Mouse (Mus musculus): Measurements from ENCODE around the gene Foxk1.

Gene Foxk1

DNA sequence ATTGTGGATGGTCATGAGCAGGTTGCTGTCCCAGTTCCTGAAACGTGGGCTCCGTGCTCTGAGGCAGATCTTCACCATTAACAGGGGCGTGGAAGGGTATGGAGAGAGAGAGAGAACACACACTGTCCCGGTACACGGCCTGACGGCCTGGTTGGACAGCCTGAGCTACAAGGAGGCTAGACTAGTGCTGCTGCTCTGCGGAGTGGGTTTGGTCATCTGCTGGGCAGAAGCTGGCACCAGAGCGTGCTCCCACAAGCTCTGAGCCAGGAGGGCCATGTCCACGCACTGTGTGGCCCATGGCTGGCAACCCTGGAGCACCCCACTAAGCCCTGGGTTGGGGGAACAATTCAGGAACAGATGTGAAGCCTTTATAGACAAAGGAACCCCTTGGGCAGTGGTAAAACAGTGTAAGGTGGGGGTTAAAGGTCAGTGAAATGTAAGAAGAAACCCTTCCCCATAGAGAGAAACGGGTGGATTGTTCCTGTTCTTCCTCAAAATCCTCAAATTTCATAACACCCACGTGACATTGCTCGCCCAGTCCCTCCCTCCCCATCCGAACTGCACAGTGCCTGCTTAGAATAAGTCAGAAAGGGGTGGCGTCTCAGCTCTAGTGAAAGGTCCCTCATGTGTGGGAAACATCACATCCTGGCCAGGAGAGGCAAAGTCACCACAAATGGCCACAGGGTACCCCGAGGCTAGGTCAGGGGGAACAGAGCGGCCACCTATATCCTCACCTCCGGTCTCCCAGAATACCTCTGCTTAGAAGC lies 57.7 kb downstream of the Foxk1 start:
- in situ Hi-C loops (cut with MboI; ENCODE audit: low pct_unique_long_range_greater_than_20kb in 1 of 2, low sequenced_read_pairs in 2 of 2, unreplicated experiment in 1 of 2): no loop called here

GRCm38 (mm10) chr5:142459834-142460233 lies 58.5 kb downstream of the Foxk1 start:
- in situ Hi-C loops (cut with MboI; ENCODE audit: low pct_unique_long_range_greater_than_20kb in 1 of 2, low sequenced_read_pairs in 2 of 2, unreplicated experiment in 1 of 2): no loop called here

DNA sequence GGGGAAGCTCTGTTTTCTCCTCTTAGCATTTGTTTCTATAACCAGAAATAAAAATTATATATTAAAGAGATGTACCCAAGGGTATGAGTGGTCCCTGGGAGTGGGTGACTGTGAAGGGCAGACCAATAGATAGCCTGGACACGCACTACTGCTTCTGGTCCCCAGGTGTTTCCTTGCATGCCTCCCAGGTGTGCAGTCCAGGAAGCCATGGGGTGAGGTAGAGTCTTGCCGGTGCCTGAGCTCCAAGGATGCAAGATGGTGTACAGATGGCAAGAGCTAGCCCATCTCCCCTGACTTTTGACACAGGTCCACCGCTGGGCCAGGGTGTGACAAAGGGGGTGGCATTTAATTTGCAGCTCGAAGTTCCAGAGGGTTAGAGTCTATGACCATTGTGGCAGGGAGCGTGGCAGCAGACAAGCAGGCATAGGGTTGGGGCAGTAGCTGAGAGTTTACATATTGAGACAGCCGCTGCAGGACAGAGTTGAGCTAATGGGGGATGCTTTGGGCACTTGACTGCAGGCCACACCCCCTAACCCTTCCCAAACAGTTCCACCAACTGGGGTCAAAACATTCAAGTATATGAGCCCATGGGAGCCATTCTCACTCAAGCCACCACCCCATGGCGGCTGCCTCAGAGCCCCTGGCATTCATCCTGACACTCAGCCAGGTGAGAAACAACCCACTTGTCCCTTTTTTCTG lies 60.8 kb downstream of the Foxk1 start:
- in situ Hi-C loops (cut with MboI; ENCODE audit: low pct_unique_long_range_greater_than_20kb in 1 of 2, low sequenced_read_pairs in 2 of 2, unreplicated experiment in 1 of 2): no loop called here

DNA sequence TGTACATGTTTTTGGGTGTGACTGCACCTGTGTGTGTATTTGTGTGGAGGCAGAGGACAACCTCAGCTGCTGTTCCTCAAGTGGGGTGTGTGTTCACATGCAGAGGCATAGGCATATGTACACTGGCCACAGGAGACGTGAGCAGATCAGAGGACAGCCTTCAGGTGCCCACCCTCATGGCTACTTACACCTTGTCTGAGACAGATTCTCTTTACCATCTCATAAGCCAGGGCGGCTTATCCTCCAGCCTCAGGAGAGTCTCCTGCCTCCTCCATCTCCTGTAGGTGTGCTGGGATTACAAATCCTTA lies 61.3 kb downstream of the Foxk1 start:
- in situ Hi-C loops (cut with MboI; ENCODE audit: low pct_unique_long_range_greater_than_20kb in 1 of 2, low sequenced_read_pairs in 2 of 2, unreplicated experiment in 1 of 2): no loop called here

DNA sequence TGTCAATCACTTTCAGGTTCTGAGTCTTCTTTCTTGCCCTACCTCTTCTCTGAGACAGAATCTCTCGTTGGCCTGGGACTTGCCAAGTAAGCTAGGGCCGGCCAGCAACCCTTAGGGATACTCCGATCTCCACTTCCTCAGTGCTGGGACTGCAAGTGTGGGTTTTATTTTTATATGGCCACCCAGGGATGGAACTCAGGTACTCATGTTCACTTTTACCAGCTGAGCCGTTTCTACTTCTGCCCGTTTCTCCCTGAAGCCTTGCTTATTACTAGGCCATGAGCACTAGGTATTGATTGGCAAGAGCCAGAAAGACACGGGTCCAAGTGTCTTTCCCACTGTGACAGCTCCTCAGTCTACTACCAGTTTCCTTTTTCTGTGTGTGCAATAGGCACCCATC lies 61.7 kb downstream of the Foxk1 start:
- in situ Hi-C loops (cut with MboI; ENCODE audit: low pct_unique_long_range_greater_than_20kb in 1 of 2, low sequenced_read_pairs in 2 of 2, unreplicated experiment in 1 of 2): no loop called here

- in situ Hi-C loops (cut with MboI; ENCODE audit: low pct_unique_long_range_greater_than_20kb in 1 of 2, low sequenced_read_pairs in 2 of 2, unreplicated experiment in 1 of 2): no loop called here
These were observed 62.5 kb downstream of the Foxk1 start, which contains the start of gene Ap5z1 for GRCm38 (mm10) chr5:142463461-142464454. Gene Ap5z1, plus strand, starts transcription at chr5:142463944.

GRCm38 (mm10) chr5:142468375-142468774 lies 67.1 kb downstream of the Foxk1 start:
- in situ Hi-C loops (cut with MboI; ENCODE audit: low pct_unique_long_range_greater_than_20kb in 1 of 2, low sequenced_read_pairs in 2 of 2, unreplicated experiment in 1 of 2): no loop called here

DNA sequence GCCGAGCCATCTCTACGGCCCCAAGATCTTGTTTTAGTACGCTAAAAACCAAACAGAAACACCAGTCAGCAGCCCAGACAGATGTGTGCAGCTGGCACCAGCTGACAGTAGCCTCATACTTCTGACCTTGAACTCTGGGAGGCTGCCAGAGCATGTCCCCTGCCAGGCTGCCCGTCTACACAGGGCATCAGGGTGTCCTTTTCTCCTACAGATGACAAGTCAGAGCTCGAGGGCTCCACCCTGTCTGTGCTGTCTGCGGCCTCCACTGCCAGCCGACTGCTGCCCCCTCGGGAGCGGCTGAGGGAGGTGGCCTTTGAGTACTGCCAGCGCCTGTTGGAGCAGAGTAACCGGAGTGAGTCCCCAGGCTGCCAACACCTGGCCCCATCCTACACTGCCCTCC lies 68.5 kb downstream of the Foxk1 start:
- in situ Hi-C loops (cut with MboI; ENCODE audit: low pct_unique_long_range_greater_than_20kb in 1 of 2, low sequenced_read_pairs in 2 of 2, unreplicated experiment in 1 of 2): no loop called here

- in situ Hi-C loops (cut with MboI; ENCODE audit: low pct_unique_long_range_greater_than_20kb in 1 of 2, low sequenced_read_pairs in 2 of 2, unreplicated experiment in 1 of 2): no loop called here
These were observed 72.4 kb downstream of the Foxk1 start for GRCm38 (mm10) chr5:142473696-142474095.

GRCm38 (mm10) chr5:142475669-142476068 lies 74.4 kb downstream of the Foxk1 start:
- in situ Hi-C loops (cut with MboI; ENCODE audit: low pct_unique_long_range_greater_than_20kb in 1 of 2, low sequenced_read_pairs in 2 of 2, unreplicated experiment in 1 of 2): loop anchor here in 1 of 2 experiments (25.0 kb wide), 1 partner anchor 387 kb away; no protein-coding TSS in a partner anchor

- in situ Hi-C loops (cut with MboI; ENCODE audit: low pct_unique_long_range_greater_than_20kb in 1 of 2, low sequenced_read_pairs in 2 of 2, unreplicated experiment in 1 of 2): loop anchor here in 1 of 2 experiments (25.0 kb wide), 1 partner anchor 385 kb away; no protein-coding TSS in a partner anchor
These were observed 76.0 kb downstream of the Foxk1 start for GRCm38 (mm10) chr5:142477346-142477745.

DNA sequence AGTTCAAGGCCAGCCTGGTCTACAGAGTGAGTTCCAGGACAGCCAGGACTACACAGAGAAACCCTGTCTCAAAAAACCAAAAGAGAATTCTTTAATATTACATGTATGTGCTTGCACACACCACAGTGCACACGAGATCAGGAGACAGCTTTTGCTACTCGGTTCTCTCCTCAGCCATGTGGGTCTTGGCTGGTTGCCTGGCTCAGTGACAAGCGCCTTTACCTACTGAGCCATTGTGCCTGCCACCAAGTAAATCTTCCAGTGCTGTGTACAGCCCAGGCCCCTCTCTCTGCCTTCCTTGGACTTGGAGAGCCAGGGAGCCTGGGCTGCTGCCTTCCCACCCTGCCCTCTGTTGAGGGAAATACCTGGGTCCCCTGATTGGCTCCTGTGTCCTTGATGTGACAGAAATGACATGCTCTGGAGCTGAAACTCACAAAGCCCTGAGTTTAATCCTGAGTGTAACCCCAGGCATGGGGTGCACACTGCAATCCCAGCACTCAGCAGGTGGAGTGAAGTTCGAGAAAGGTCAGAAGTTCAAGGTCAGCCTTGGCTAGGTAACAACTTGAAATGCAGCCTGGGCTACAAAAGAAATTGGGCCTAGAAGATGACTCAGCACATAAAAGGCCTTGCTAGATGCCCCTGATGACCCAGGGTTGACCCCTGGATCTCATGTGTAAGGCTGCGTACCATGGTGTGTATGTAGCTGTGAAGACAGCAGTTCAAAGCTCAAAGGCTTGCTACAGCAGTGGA lies 76.7 kb downstream of the Foxk1 start:
- in situ Hi-C loops (cut with MboI; ENCODE audit: low pct_unique_long_range_greater_than_20kb in 1 of 2, low sequenced_read_pairs in 2 of 2, unreplicated experiment in 1 of 2): loop anchor here in 1 of 2 experiments (25.0 kb wide), 1 partner anchor 384 kb away; no protein-coding TSS in a partner anchor

DNA sequence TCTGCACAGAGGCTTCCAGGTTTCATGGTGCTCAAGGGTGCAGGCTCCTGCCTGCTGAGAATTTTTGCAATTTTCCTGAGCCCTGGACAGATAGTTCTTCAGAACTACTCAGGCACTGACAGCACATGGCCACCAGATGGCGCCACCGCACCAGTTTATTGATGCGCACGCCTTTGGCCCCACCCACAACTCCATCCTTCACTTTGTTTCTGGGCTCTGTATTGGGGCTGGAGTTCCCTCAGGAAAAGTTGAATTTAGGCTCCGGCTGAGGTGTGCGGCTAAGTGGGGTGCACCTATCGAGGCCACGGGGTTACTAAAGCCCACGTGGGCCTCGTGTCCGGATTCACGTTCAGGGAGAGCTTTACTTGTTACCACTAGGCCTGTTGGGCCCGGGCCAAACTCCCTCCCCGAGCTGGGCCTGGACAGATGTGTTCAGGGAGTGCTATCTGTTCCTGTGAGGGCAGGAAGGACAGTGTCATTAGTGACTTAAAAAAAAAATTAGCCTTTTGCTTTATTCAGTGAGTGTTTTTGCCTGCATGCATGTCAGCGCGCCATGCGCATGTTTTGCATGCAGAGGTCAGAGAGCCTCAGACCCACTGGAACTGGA lies 77.6 kb downstream of the Foxk1 start:
- in situ Hi-C loops (cut with MboI; ENCODE audit: low pct_unique_long_range_greater_than_20kb in 1 of 2, low sequenced_read_pairs in 2 of 2, unreplicated experiment in 1 of 2): loop anchor here in 1 of 2 experiments (25.0 kb wide), 1 partner anchor 383 kb away; no protein-coding TSS in a partner anchor

DNA sequence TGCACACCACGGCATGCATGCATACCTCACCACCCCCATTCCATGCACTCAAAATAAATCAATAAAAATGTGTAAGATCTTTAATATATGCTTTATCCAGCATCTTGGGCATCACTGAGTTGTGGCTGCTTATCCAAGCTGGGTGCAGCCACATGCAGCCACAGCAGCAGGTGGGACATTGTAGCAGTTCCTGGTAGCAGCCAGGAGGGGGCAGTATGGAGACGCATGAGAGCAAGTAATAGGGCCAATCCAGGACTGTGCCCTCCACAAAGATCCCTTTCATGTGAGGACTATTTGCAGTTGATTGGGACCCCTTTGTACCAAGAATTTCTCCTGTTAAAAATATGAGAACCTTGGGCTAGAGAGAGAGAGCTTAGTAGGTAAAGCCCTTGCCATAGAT lies 81.2 kb downstream of the Foxk1 start:
- in situ Hi-C loops (cut with MboI; ENCODE audit: low pct_unique_long_range_greater_than_20kb in 1 of 2, low sequenced_read_pairs in 2 of 2, unreplicated experiment in 1 of 2): loop anchor here (5.0 to 25.0 kb wide), 5 partner anchors 65 to 380 kb away; partner anchors contain the start of gene Radil (in 1 of the 2)

DNA sequence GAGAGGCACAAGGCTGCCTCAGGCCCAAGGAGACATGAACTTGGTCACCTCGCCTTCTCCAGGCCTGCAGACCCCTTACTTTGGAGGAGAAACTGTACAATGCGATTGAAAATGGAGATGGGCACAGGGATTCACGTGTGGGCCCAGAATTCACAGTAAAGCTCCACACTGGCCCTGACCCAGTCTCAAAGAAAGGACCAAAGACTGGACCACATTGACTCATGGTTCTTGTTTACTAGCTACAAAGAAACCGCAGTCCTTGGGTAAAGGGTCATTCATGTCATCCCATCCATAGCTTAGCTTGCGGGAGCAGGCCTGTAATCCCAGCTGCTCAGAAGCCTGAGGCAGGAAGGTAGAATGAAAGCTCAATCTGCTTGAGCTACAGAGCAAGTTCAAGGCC lies 82.3 kb downstream of the Foxk1 start:
- in situ Hi-C loops (cut with MboI; ENCODE audit: low pct_unique_long_range_greater_than_20kb in 1 of 2, low sequenced_read_pairs in 2 of 2, unreplicated experiment in 1 of 2): loop anchor here (5.0 to 25.0 kb wide), 5 partner anchors 64 to 379 kb away; partner anchors contain the start of gene Radil (in 1 of the 2)

DNA sequence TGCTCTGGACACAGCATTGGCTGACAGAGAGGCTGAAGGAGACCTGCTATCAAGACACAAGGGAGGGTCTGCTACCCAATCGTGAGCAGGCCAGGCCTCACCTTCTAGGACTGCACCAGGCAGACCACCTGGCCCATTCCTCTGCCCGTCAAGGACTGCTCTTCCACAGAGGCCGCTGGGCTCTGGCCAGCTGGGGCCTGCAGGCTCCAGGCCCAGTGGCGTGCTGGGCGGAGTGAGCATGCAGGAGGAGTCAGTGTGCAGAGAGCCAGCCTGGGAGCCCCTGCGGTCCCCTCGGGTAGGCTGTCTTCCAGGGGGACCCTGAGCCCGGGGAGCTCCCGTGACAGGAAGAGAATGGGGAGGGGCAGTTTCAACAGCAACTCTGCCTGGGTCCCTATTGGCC lies 85.4 kb downstream of the Foxk1 start:
- in situ Hi-C loops (cut with MboI; ENCODE audit: low pct_unique_long_range_greater_than_20kb in 1 of 2, low sequenced_read_pairs in 2 of 2, unreplicated experiment in 1 of 2): loop anchor here (10.0 to 25.0 kb wide), 3 partner anchors 128 to 376 kb away; no protein-coding TSS in a partner anchor

DNA sequence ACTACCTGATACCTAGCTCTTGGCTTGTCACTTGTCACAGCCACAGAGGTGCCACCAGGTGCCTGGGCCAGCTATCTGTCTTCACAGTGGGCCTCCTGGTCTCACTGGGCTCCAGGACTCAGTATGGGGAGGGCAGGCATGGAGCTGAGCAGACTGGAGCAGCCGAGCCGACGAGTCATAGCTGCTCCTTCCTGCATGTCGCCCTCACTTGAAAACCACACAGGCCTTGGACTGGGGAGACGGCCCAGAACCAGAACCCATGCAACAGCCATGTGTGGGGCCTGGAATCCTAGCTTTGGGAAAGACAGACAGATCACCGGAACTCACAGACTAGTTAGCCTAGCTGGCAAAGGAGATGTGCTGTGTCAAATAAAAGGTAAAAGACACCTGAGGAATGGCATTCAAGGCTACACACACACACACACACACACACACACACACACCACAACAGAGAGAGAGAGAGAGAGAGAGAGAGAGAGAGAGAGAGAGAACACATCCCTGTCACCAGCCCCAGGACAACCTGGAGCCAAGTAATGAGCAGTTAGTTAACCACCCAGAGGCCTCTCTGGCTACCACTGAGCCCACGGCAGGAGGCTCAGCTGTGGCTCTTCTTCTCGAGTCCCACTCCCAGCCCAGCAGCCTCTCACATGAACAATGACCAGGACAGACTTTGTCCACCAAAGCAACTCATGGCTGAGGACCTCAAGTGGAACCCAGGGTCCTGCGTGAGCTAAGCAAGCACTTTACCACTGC lies 88.8 kb downstream of the Foxk1 start:
- in situ Hi-C loops (cut with MboI; ENCODE audit: low pct_unique_long_range_greater_than_20kb in 1 of 2, low sequenced_read_pairs in 2 of 2, unreplicated experiment in 1 of 2): loop anchor here (10.0 to 25.0 kb wide), 3 partner anchors 125 to 372 kb away; no protein-coding TSS in a partner anchor

All from mouse embryonic stem cell (cell line).